Mouse (Mus musculus) layer of hippocampus, adult 8-10 months (tissue): ENCODE measurements around the gene Gm16485. TPM values are rescaled to one million over a fixed set of nuclear protein-coding genes. Genes with fewer than 3 reads are reported as not detected.

Experiments used
- DNase-seq, 2 experiments: peaks; one replicate each; pipeline ENCODE4 v3.0.0; 2022; ENCODE audit warnings: low spot score in 2 of 2
- total RNA-seq, 4 experiments: library from RNA; stranded (reverse); gene quantifications; 2 replicates each; pipeline ENCODE4 v1.2.4; 2022

Gene Gm16485
- total RNA-seq: 1 to 10 TPM; 7.3 to 9.5 (median 8.3) TPM

GRCm38 (mm10) chr9:8971491-8971890 lies at the start of gene Gm16485:
Gene Gm16485, plus strand, starts transcription at chr9:8971791.
- no peak for DNase-seq

GRCm38 (mm10) chr9:8927561-8927960 lies 44.0 kb upstream of the Gm16485 start:
- no peak for DNase-seq

- no peak for DNase-seq
Measured at GRCm38 (mm10) chr9:8937753-8938152, 33.8 kb upstream of the Gm16485 start.

- no peak for DNase-seq
Measured at GRCm38 (mm10) chr9:8953306-8953705, 18.3 kb upstream of the Gm16485 start.

GRCm38 (mm10) chr9:8964512-8965133 lies 7.0 kb upstream of the Gm16485 start:
- peak in 1 of 2 experiments; percentile 46 for DNase-seq

GRCm38 (mm10) chr9:8970240-8970639 lies 1.4 kb upstream of the Gm16485 start:
- DNase-seq: no peak

- DNase-seq: no peak
Measured at GRCm38 (mm10) chr9:8977775-8978174, 6.2 kb downstream of the Gm16485 start.

GRCm38 (mm10) chr9:8982315-8982714 lies 10.7 kb downstream of the Gm16485 start:
- no peak for DNase-seq

- no peak for DNase-seq
Measured at GRCm38 (mm10) chr9:8996494-8996893, 24.9 kb downstream of the Gm16485 start.

GRCm38 (mm10) chr9:9001170-9001569 lies 29.6 kb downstream of the Gm16485 start:
- no peak for DNase-seq

GRCm38 (mm10) chr9:9015108-9015507 lies 43.5 kb downstream of the Gm16485 start:
- no peak for DNase-seq

Other genes starting within 250 kb of the Gm16485 start
- 10 to 100 TPM; 11.6 to 16.0 (median 12.9) TPM for gene Pgr, start 72.0 kb upstream of the Gm16485 start, total RNA-seq